Mouse (Mus musculus) layer of hippocampus, postnatal 14 days (tissue): ENCODE data around the gene Hmgb1. TPM values are rescaled to one million over a fixed set of nuclear protein-coding genes. Genes with fewer than 3 reads are reported as not detected.

Experiments used
- DNase-seq, 2 experiments: peaks; one replicate each; pipeline ENCODE4 v3.0.0; 2021 to 2022; ENCODE audit warnings: low spot score in 2 of 2, mixed read lengths in 1 of 2
- total RNA-seq, 2 experiments: library from RNA; stranded (reverse); gene quantifications; 2 replicates each; pipeline ENCODE4 v1.2.3; 2021

Hmgb1 gene
- total RNA-seq, 2 experiments from 2014 or later: 165 to 178 TPM

- no peak for DNase-seq
These were observed 115.5 kb downstream of the Hmgb1 start for GRCm38 (mm10) chr5:149068745-149069144.

- DNase-seq: no peak
These were observed 116.0 kb downstream of the Hmgb1 start for GRCm38 (mm10) chr5:149068247-149068740.

GRCm38 (mm10) chr5:149067501-149067961 is 116.8 kb downstream of the Hmgb1 start:
- DNase-seq: no peak

GRCm38 (mm10) chr5:149062833-149063232 is 121.5 kb downstream of the Hmgb1 start:
- DNase-seq: no peak

GRCm38 (mm10) chr5:149053352-149054168 is 130.7 kb downstream of the Hmgb1 start:
- DNase-seq: peak in 1 of 2 experiments; percentile 9

- DNase-seq: peak; percentile 99 to 100
These were observed 131.6 kb downstream of the Hmgb1 start for GRCm38 (mm10) chr5:149052421-149053338.

GRCm38 (mm10) chr5:149051571-149052420 is 132.5 kb downstream of the Hmgb1 start:
- peak; percentile 80 to 88 for DNase-seq

- no peak for DNase-seq
These were observed 133.1 kb downstream of the Hmgb1 start for GRCm38 (mm10) chr5:149051194-149051570.

- DNase-seq: no peak
These were observed 133.6 kb downstream of the Hmgb1 start for GRCm38 (mm10) chr5:149050588-149051160.

- no peak for DNase-seq
These were observed 134.9 kb downstream of the Hmgb1 start for GRCm38 (mm10) chr5:149049435-149049834.

- DNase-seq: no peak
These were observed 135.3 kb downstream of the Hmgb1 start for GRCm38 (mm10) chr5:149048961-149049360.

GRCm38 (mm10) chr5:149046650-149047049 is 137.6 kb downstream of the Hmgb1 start:
- no peak for DNase-seq

GRCm38 (mm10) chr5:149045470-149046085 is 138.7 kb downstream of the Hmgb1 start:
- DNase-seq: no peak

- DNase-seq: no peak
These were observed 139.2 kb downstream of the Hmgb1 start for GRCm38 (mm10) chr5:149045054-149045453.

GRCm38 (mm10) chr5:149044067-149044466 is 140.2 kb downstream of the Hmgb1 start:
- no peak for DNase-seq

- no peak for DNase-seq
These were observed 141.0 kb downstream of the Hmgb1 start for GRCm38 (mm10) chr5:149043240-149043639.

GRCm38 (mm10) chr5:149039825-149040224 is 144.5 kb downstream of the Hmgb1 start:
- no peak for DNase-seq

- peak; percentile 62 to 83 for DNase-seq
These were observed 146.6 kb downstream of the Hmgb1 start for GRCm38 (mm10) chr5:149037729-149038128.

GRCm38 (mm10) chr5:149036920-149037319 is 147.4 kb downstream of the Hmgb1 start:
- no peak for DNase-seq

GRCm38 (mm10) chr5:149032438-149032837 is 151.9 kb downstream of the Hmgb1 start:
- DNase-seq: no peak
